Mouse (Mus musculus) lung, adult 2 months (tissue): ENCODE measurements around the gene Klf6.

ENCODE experiments used
- CTCF ChIP-seq: fragments of 200-500 bp; IDR thresholded peaks from 2 replicates; pipeline ENCODE4 v1.5.1; 2011; ENCODE audit warnings: mild to moderate bottlenecking, low read length, control low read depth; ENCODE audit not compliant: insufficient read depth
- POLR2A ChIP-seq: fragments of 200-500 bp; IDR thresholded peaks from 2 replicates; pipeline ENCODE4 v1.6.1; 2011; ENCODE audit warnings: low read depth, mild to moderate bottlenecking, control low read depth, low read length, borderline replicate concordance; ENCODE audit errors: extremely low read depth

DNA sequence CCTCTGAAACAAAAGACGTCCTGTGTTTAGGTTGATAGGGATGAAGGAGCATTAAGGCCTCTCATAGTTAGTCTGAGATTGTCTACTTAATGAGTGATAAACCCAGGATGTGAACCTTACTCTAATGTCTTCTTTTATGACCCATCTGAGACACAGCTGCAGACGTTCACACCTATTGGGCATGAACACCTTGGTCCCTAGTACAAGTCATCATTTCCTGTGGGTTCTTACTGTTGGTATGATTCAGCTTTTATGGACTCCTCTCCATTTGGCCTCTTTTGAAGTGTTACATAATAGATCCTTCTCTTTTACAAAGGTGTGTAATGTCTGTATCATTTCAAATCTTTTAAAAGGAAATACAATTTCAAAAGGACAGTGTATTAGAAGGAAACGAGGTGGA lies 51.9 kb downstream of the Klf6 start:
- TF ChIP-seq CTCF (no peak), POLR2A (no peak)
